Mouse (Mus musculus) CD4-positive, CD25-positive, alpha-beta regulatory T cell, adult 4 months (primary cell): ENCODE results near the gene Myl6. TPM values are rescaled to one million over a fixed set of nuclear protein-coding genes. Genes with fewer than 3 reads are reported as not detected.

Experiments
- ATAC-seq: one replicate; pipeline ENCODE4 v1.8.0; 2017
- polyA plus RNA-seq, 2 experiments: library from polyadenylated mRNA; unstranded; fragments of 100-300 nt; shearing (Covaris generic); gene quantifications; one replicate each; pipeline ENCODE4 v1.2.1; 2017

Gene Myl6
- polyA plus RNA-seq, result 100 to 1,000 TPM; 937 to 954 TPM

DNA sequence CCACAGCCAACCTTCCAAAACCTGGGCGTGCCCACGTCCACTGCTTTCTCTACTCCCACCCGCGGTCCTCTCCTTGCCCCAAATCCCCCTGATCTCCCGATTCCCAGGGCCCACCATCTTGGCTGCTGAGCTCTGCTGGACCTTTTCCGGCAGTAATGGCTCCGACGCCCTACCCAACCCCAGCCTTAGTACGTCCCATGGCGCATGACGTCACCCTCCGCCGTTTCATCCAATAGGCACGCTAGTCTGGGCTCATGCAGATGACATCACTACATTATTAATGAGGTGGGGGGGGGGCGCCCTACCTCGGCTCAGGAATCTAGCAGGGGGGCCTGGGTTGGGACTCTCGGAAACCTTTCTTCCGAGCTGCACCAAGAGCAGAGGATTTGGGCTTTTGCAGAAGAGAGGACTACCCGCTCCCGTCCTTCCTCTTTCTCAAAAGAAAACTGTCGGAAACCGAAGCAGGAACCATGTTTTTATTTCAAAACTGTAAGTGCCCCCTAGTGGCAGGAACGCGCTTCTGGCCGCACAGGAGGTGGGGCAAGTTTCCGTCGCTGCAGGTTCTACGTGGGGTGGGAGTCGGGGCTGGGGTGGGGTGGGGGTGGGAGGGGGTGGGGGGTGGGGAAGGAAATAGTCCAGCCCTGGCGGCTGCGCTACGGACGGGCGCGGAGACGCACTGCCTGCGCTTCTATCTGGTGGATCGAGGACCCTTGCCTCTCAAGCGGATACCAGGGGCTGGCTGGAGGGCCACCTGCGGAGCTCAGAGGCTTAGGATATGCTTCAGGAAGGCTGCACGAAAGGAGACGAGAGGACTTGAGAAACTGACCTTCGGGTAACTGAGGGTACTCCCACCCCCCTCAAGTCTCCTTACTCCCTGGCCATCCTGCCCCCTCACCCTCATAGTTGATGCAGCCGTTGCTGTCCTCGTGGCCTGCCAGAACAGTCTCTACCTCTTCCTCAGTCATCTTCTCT, at the start of gene Myl6:
Gene Myl6, minus strand, starts transcription at position 451 of the 972 bp plus-strand sequence.
- ATAC-seq, result peak; percentile 84

DNA sequence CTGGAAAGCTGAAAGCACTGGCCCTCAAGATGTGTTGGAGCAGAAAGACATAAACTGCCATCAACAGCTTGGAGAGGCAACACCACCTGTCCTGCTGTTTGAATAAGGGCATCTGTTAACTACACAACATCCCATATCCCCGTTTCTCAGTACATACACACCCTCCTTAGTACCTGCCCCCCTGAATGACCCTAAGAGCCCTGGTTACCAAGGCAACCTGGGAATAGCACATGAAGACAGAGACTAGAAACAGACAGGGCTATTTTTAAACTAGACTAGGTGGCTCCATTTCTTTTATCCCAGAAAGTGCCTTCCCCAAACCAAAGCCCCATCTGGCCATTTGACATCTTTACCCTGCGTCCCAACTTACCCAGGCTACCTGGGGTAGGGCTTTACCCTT, 49.2 kb upstream of the Myl6 start:
- no peak for ATAC-seq

DNA sequence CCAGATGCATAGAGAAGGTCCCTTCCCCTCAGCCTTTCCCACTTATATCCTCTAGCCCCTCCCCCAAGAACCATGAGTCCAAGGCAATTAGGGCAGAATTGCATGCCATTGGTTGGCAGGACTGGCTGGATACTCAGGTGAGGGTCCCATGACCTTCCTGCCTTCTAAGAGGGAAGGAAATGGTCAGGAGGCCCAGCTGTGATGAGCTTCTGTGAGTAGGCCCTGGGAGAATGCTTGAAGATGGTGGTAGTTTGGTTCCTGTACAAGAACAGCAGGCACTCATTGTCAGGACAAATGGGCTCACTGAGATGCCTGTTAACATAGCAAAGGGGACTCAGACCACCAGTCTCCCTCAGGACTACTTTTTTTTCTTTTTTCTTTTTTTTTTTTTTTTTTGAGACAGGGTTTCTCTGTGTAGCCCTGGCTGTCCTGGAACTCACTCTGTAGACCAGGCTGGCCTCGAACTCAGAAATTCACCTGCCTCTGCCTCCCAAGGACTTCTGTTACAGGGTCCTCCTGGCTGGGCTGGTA, 44.5 kb upstream of the Myl6 start:
- ATAC-seq, result no peak

DNA sequence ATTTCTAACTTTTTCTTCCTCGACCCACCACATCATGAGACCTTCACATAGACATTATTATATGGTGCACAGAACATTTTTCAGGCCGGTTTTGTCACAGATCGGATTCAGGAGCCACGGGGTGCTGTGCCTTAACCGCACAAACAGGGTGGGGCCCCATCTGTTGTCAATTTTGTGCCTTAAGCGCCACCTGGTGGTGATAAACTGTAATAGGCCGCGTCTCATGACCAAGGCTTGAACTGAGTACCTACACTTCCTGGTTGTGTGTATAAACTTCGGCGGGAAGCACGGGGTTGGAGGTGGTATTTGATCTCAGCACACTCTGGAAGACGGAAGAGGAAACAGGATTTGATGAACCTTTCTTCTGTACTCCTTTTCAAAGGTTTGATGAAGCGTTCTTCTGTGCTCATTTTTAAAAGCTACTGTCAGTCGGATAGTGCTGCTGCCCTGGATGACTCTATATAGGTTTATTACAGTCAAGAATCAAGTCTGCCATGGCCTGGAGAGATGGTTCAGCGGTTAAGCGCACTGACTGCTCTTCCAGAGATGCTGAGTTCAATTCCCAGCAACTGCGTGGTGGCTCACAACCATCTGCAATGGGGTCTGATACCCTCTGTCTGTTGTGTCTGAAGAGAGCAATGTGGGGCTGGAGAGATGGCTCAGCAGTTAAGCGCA, 42.5 kb upstream of the Myl6 start:
- peak; percentile 99 for ATAC-seq

DNA sequence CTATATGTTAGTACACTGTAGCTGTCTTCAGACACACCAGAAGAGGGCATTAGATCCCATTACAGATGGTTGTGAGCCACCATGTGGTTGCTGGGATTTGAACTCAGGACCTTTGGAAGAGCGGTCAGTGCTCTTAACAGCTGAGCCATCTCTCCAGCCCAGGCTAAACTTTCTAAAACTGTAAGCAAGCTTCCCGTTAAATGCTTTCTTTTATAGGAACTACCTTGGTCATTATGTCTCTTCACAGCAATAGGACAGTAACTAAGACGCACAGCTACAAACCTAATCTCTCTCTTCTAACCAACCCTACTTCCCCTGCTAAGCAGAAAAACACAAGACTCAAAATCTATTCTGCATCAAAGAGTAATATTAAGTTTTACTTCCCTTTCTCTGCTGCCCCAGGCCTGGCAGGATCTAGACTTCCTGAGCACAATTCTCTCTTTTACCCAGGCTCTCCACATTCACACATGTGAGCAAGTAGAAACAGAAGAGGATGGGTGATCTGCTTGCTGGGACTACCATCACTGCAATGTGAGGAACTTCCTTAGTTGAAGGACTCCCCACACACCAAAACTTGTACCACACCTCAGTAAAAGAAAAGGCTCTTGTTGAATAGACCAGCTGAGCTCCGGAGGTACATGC, 41.8 kb upstream of the Myl6 start:
- ATAC-seq, result peak; percentile 47

DNA sequence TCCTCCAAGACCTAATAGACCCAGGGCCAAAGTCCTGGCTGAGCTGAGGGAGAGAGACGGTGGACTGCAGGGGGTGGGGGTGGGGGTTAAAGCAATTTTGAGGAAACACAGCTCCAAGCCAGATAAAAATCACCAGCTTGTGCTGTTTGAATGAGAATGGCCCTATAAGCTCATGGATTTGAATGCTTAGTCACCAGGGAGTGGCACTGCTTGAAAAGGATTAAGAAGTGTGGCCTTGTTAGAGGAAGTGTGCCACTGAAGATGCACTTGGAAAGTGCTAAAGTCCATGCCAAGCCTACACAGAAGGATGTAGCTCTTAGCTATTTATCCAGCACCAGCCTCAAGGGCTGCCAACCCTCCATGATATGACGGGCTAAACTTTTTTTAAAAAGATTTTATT, 41.3 kb upstream of the Myl6 start:
- no peak for ATAC-seq

DNA sequence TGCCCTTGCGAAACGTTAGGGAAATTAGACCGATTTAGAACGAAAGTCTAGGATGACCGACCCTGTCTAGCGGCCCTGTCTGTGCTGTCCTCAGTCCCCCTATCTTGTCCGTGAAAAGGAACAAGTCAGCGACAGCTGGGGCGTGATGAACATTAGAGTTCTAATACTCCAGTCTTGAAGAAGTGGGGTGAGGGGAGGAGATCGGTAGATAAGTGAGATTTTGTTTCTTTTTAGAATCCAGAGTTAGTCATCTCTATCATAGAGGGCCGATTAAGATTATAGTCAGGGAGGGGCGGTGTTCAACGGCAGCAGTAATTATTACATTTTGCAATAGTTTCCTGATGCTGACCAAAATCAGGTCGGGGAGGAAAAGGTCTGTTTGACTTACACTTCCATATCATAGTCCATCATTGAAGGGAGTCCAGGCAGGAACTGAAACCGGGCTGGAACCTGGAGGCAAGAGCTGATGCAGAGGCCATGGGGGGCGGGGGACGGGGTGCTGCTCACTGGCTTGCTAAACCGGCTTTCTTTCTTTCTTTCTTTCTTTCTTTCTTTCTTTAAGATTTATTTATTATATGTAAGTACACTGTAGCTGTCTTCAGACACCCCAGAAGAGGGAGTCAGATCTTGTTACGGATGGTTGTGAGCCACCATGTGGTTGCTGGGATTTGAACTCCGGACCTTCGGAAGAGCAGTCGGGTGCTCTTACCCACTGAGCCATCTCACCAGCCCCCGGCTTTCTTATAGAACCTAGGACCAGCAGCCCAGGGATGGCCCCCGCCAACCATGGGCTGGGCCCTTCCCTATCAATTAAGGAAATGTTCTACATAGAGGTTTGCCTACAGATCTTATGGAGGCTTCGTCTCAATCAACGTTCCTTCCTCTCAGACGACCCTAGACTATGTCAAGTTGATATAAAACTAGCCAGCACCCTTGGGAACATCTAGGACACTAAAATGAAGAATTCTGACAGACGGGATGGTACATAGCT, 32.7 kb upstream of the Myl6 start:
- peak; percentile 16 for ATAC-seq

DNA sequence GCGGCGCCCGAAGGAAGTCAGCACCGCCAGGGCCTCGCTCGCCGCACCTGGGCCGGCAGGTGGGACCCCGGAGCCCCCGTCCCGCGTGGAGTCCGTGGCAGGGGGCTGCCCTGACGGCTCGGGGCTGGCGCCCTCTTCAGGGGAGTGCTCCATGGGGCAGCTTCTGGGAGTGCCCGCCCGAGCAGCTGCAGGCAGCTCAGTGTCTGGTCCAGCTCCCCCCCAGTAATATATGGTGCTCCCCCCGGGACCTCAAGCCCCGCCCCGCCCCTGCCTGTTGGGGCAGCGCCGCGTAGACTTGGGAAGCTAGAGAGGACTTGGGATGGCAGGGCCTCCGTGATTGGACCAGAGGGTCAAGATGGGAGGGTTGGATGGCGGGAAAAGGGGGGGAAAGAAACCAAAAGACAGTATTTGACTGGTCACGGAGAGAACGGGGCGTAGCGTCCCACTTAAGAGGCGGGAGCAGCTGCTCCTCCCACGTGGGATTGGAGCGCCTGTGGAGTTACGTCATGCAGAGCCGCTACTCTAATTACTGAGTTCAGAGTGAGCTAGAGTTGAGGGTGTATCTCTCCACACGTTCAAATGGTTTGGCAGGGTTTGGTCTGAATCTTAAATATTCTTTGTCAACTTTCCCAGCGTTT, 31.8 kb upstream of the Myl6 start, which contains the start of gene Esyt1:
Gene Esyt1, minus strand, starts transcription at position 201 of the 638 bp plus-strand sequence.
- ATAC-seq, result peak; percentile 89

DNA sequence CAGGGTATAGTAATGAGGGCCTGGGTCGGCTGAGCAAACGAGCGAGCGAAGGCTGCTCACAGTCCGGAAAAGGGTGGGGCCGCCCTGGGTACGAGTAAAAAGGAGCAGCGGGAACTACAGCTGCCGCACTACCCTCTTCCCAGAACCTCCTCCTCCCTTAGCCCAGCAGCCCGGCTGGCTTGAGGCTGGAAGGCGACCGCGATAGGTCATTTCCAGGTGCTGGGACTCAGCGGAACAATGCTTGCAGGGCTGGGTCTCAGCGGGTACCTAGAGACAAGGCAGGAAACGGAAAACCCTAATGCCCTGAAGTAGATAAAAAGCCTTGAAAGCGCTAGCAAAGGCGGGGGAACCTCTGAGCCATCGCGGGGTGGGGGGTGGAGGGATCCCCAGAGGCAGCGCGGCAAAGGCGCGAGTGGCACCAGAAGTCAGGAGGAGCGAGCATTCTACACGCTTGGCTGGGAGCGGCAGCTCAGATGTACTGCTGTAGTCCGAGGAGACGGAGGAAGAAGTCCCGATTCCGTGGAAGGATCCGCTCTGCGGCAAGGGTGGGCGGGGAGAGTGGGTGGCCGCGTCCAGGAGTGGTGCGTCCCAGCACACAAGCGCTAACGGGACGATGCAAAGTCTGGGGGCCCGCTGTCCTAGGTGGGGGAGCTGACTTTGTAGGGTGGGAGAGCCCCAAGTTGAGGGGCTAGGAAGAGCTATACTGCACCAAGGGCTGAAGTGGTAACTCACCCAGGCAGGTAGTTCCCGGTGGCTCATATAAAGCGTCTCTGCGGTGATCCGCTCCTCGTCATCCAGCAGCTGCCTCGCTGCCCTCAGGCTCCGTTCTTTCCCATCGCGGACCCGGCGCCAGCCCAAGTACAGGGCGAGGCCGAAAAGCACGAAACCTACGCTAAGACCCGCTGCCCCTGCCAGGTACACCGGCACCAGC, 31.1 kb upstream of the Myl6 start:
- peak; percentile 59 for ATAC-seq

DNA sequence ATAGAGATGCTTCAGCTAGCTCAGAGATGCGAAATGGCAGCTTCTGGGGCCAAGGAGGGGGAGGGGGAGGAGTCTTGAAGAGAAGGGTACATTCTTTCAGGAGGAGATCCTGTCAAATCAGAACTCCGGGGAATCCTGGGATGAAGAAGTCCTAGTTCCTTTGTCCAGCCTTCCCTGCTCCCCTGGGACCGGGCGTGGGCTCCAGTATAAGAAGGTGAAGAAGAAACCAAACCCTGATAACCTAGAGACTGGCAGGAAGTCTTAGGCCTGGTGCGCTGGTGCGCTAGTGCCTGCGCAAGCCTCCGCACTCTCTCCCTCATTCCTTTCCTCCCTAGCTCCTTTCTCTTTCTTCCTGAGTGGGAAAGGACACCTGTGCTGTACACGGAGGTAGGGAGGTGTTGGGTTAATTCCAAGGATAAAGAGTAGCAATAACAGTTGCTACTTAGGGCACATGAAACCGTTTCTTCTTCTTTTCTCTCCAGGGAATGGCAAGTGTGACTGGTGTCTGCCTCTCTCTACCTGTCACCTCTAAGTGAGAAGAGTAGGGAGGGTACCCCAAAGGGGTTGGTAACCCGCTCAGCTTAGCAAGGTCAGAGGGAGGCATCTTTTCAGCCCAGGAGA, 30.3 kb upstream of the Myl6 start:
- ATAC-seq, result peak; percentile 0

DNA sequence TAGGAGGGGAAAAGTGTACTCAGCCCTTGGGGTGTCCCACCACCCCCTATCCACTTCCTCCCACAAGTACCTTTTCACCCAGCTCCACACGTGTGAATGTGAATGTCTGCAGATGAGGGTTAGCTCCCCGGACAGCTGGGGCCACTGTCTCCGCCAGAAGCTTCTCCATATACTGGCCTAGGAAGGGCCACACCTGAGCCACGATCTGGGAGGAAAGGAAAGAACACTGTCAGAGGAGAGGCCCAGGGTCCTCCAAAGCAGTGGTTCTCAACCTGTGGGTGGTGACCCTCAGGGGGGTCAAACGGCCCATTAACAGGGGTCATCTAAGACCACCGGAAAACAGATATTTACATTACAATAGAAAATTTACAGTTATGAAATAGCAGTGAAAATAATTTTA, 28.4 kb upstream of the Myl6 start:
- ATAC-seq, result no peak

DNA sequence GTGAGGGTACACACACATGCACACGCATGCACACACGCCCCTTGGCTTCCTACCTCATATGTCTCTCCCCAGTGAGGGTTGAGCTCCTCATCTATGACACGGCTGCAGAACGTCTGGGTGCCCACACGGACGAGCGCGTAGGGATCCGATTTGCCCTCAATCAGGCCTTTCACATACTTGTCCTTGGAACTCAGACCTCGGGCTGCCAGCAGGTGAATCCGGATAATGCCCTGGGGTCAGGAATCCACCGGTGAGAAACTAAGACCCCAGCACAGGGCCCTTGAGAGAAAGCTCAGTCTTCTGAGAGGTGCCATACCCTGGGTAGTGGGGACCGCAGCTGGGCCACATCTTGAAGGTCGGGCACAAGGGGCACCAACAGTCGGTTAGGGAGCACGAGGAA, 26.6 kb upstream of the Myl6 start:
- ATAC-seq, result no peak

DNA sequence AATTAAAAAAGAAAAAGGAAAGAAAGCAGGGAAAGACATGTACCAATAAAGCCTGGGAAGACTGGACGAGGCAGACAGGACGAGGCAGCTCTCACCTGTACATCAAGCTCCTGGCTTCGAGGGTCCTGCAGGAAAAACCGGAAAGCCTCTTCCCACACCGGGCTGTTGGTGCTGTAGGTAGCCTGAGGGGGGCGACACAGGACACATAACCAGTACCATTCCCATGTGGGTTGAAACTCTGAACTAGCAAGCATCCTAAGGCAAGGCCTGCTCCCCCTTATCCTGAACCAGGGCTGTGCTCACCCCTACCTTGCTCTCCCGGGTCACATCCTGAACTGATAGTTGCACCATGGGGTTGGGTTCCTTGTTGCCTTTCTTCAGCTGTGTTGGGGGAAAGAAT, 24.9 kb upstream of the Myl6 start:
- peak; percentile 45 for ATAC-seq

DNA sequence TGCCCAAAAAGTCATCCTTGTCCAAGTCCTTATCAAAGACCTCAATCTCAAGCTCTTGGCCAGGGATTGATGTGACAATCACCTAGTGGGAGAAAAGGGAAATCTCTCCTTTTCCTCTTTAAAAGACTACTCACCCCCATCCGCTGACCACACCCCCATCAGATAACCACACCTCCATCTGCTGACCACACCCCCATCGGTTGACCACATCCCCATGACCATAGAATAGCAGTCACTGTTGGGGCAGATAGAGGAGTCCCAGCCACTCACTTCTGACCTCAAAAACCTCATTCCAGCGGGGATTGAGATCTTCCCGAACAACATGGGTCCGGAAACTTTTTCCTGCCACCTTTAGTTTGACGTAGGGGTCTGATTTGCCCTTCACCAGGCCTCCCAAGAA, 22.7 kb upstream of the Myl6 start:
- no peak for ATAC-seq

DNA sequence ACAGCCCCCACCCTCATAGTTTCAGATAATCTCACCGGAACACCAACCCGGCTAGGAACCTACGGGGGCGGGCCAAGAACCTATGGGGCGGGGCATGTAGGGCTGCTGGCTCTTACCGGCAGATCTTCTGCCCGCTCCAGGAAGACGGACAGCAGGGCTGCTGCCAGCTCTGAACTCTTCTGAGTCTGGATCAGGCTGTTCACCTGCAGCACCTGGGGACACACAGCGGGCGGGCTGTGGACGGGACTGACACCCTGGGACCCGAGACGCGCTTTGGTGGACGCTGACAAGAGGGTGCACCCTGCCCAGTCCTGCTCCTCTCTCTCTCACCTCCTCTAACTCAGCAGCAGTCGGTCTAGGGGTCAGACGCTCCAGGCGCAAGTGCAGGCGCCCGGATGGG, 22.1 kb upstream of the Myl6 start:
- ATAC-seq, result no peak

DNA sequence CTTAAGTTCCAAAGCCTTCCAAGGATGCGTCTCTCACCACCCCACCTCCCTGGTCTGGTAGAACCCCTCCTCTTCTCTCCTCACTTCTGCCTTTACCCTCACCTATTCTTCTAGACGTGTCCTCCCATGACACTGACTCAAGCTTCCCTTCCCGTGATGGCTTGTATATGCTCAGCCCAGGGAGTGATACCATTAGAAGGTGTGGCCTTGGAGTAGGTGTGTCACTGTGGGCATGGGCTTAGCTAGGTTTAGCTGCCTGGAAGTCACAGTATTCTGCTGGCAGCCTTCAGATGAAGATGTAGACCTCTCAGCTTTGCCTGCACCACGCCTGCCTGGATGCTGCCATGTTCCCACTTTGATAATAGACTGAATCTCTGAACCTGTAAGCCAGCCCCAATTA, 21.1 kb upstream of the Myl6 start:
- ATAC-seq, result no peak

DNA sequence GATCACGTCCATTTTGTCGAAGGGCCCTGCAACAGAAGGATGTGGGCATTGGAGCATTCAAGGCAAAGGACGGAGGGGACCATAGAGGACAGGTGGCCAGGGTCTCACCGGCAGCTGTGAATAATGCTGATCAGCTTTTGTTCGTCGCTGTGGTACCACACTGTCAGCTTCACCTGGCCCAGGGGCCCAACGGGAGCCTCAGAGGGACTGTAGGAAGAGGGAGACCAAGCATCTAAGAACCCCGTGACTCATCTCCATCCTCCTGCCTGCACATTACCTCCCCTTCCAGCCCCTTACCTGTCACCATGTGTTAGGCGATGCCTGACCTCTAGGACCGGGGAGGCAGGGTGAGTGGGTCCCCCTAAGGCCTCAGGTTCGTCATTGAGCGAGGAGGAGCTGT, 17.8 kb upstream of the Myl6 start:
- ATAC-seq, result no peak

DNA sequence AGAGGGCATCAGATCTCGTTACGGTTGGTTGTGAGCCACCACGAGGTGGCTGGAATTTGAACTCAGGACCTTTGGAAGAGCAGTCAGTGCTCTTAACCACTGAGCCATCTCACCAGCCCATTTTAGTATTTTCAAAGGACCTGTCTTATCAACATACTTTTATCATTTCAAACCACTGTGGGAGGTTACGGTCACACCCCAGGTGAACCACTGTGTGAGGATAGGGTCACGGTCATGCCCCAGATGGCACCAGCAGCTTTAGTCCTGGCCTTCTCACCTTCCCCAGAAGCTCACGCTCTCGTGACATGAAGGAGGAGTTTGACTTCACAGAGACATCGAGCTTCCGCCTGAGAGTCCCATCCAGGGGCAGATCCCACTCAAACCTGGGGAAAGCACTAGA, 17.2 kb upstream of the Myl6 start:
- ATAC-seq, result no peak

DNA sequence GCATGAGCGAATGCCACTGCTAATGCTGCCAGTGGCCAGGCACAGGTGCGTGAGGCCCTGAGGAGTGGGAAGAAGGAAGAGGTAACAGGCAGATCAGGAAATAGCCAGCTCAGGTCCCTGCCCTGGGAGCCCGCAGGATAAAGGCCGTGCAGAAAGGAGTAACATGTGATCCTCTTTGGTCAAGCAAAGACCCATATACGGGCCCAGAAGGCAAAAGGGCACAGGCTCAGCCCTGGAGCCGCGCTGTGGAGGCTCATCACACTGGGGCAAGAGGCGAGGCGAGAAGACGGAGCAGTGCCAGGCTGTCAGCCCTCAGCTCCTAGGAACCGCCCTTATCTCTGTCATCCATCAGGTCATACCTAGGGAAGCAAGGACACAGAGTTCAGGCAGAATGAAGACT, 16.4 kb upstream of the Myl6 start:
- no peak for ATAC-seq

DNA sequence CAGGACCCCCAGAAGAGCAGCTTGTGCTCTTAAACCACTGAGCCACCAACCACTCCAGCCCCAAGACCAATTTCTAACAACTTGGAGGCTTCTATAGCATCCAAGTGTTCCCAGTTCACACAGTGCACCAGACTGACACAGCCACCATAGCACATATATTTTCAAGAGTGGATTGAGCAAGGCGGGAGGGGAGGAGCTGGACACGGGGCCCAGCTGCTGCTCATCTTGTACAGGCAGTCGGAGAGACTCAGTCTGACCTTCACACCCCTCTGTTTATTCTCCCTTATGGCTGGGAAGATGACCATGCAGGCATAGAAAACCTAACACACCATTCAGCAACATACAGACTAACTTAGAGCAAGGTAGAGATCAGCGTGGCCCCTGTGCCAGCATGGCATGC, 15.9 kb upstream of the Myl6 start:
- no peak for ATAC-seq
